ENCODE assay signal across 31 mouse cellular contexts in genomic region chr5:107421676-107422075, GRCm38 (mm10). TPM values are rescaled to one million over a fixed set of nuclear protein-coding genes. Genes with fewer than 3 reads are reported as not detected.
DNase-seq lines count a peak whose midpoint lies in the region; ATAC-seq and TF ChIP-seq lines count a peak whose summit lies in the region.
"Had no signal": no experiment of that assay in that cellular context is flagged by ENCODE, and none has a peak within 500 bp of the region (broad histone marks: within the 10 kb centered on the region; RNA-seq: fewer than 3 reads in every experiment).

No protein-coding gene starts in this region.

- WGBS in forebrain, embryonic 13.5 days = 54% methylated on average over 1 of the region's 1 CpGs
- WGBS in forebrain, embryonic 11.5 days = 78% methylated on average over 1 of the region's 1 CpGs
- 2% methylated on average over 1 of the region's 1 CpGs for WGBS in lung, embryonic 14.5 days
- WGBS in lung, postnatal 0 days = 5% methylated on average over 1 of the region's 1 CpGs

- H3K9ac ChIP-seq in forebrain, embryonic 13.5 days = no peak overlapping the region
- no peak overlapping the region for H3K9ac ChIP-seq in forebrain, embryonic 11.5 days (ENCODE audit: low read length)
- no peak overlapping the region for H3K9ac ChIP-seq in lung, embryonic 14.5 days
- no peak overlapping the region for H3K9ac ChIP-seq in lung, postnatal 0 days (replicated peaks; ENCODE audit: low read depth)
- H3K9ac ChIP-seq: embryonic facial prominence, embryonic 15.5 days; heart, embryonic 13.5 days; hindbrain, embryonic 14.5 days had no signal

- no peaks in the 10 kb centered on the region for H3K27me3 ChIP-seq in forebrain, embryonic 13.5 days
- no peaks in the 10 kb centered on the region for H3K27me3 ChIP-seq in forebrain, embryonic 11.5 days (ENCODE audit: control insufficient read depth, insufficient read depth, low read length)
- no peaks in the 10 kb centered on the region for H3K27me3 ChIP-seq in lung, embryonic 14.5 days (ENCODE audit: insufficient read depth, low read length)
- no peaks in the 10 kb centered on the region for H3K27me3 ChIP-seq in lung, postnatal 0 days (replicated peaks; ENCODE audit: insufficient read depth, low read length)
- H3K27me3 ChIP-seq: embryonic facial prominence, embryonic 15.5 days; heart, embryonic 13.5 days had no signal

- 0 out of 2 replicates have a peak overlapping the region, but pooled peaks have one; percentile 12 for H3K27ac ChIP-seq in forebrain, embryonic 13.5 days
- no peak overlapping the region for H3K27ac ChIP-seq in forebrain, embryonic 11.5 days (ENCODE audit: low read depth, low read length)
- H3K27ac ChIP-seq in lung, embryonic 14.5 days (ENCODE audit: low read depth) = no peak overlapping the region
- no peak overlapping the region for H3K27ac ChIP-seq in lung, postnatal 0 days (ENCODE audit: low read length)
- H3K27ac ChIP-seq: embryonic facial prominence, embryonic 15.5 days; heart, adult 2 months; heart, embryonic 10.5 days; heart, embryonic 13.5 days; hindbrain, embryonic 14.5 days; hindbrain, postnatal 0 days had no signal

- H3K36me3 ChIP-seq in forebrain, embryonic 13.5 days (ENCODE audit: poor library complexity, severe bottlenecking) = no peaks in the 10 kb centered on the region
- no peaks in the 10 kb centered on the region for H3K36me3 ChIP-seq in forebrain, embryonic 11.5 days (ENCODE audit: control insufficient read depth, insufficient read depth, low read length)
- H3K36me3 ChIP-seq in lung, embryonic 14.5 days (ENCODE audit: insufficient read depth) = no peaks in the 10 kb centered on the region
- H3K36me3 ChIP-seq in lung, postnatal 0 days (ENCODE audit: insufficient read depth, low read length) = no peaks in the 10 kb centered on the region
- H3K36me3 ChIP-seq: embryonic facial prominence, embryonic 15.5 days; heart, embryonic 10.5 days; heart, embryonic 13.5 days had no signal

- H3K4me3 ChIP-seq in forebrain, embryonic 13.5 days = no peak overlapping the region
- no peak overlapping the region for H3K4me3 ChIP-seq in forebrain, embryonic 11.5 days (ENCODE audit: low read depth, low read length)
- no peak overlapping the region for H3K4me3 ChIP-seq in lung, embryonic 14.5 days (ENCODE audit: low read depth, low read length)
- no peak overlapping the region for H3K4me3 ChIP-seq in lung, postnatal 0 days (ENCODE audit: low read depth, low read length)
- H3K4me3 ChIP-seq: embryonic facial prominence, embryonic 15.5 days; heart, adult 2 months; heart, embryonic 10.5 days; heart, embryonic 13.5 days had no signal

- H3K4me1 ChIP-seq in forebrain, embryonic 13.5 days = no peaks in the 10 kb centered on the region
- H3K4me1 ChIP-seq in forebrain, embryonic 11.5 days (replicated peaks; ENCODE audit: control insufficient read depth, insufficient read depth, low read length) = no peaks in the 10 kb centered on the region
- H3K4me1 ChIP-seq in lung, embryonic 14.5 days (ENCODE audit: insufficient read depth) = no peaks in the 10 kb centered on the region
- H3K4me1 ChIP-seq in lung, postnatal 0 days (ENCODE audit: insufficient read depth, low read depth, low read length) = no peaks in the 10 kb centered on the region
- H3K4me1 ChIP-seq: embryonic facial prominence, embryonic 15.5 days; heart, embryonic 10.5 days; heart, embryonic 13.5 days had no signal

- no peak for TF ChIP-seq EP300 in lung, postnatal 0 days (IDR thresholded peaks at IDR 0.05)

- H3K9me3 ChIP-seq in forebrain, embryonic 13.5 days (replicated peaks) = no peaks in the 10 kb centered on the region
- no peaks in the 10 kb centered on the region for H3K9me3 ChIP-seq in forebrain, embryonic 11.5 days (ENCODE audit: control insufficient read depth, low read length)
- no peaks in the 10 kb centered on the region for H3K9me3 ChIP-seq in lung, embryonic 14.5 days (ENCODE audit: low read depth, low read length)
- H3K9me3 ChIP-seq in lung, postnatal 0 days (ENCODE audit: low read length) = no peaks in the 10 kb centered on the region
- H3K9me3 ChIP-seq: embryonic facial prominence, embryonic 15.5 days; heart, embryonic 10.5 days; heart, embryonic 13.5 days had no signal

- TF ChIP-seq CTCF in lung, embryonic 14.5 days (IDR thresholded peaks at IDR 0.05; ENCODE audit: low read depth) = no peak
- TF ChIP-seq CTCF in lung, postnatal 0 days (IDR thresholded peaks at IDR 0.05) = no peak

- DNase-seq in forebrain, embryonic 11.5 days (ENCODE audit: low spot score) = no peak
- peak; percentile 82 for DNase-seq in lung, embryonic 14.5 days
- no peak for DNase-seq in lung, postnatal 0 days (ENCODE audit: low spot score)
- peak; percentile 50 for DNase-seq in NIH3T3 (ENCODE audit: low read depth)
- no peak for DNase-seq in spleen, postnatal 14 days (ENCODE audit: low spot score in 2 of 2)
- no peak for DNase-seq in layer of hippocampus, adult 9-10 months (ENCODE audit: low spot score)
- DNase-seq: adrenal gland, adult 2 months; adrenal gland, postnatal 14 days; cerebellum, adult 11-12 months; cerebellum, adult 8-10 months; cerebellum, postnatal 10 days; cerebellum, postnatal 36 days; embryo, embryonic 11 days; gastrocnemius, postnatal 25 days; heart, adult 2 months; heart, postnatal 14 days; heart, postnatal 4 days had no signal

- H3K4me2 ChIP-seq in forebrain, embryonic 13.5 days = no peak overlapping the region
- H3K4me2 ChIP-seq in forebrain, embryonic 11.5 days (ENCODE audit: low read depth, low read length, severe bottlenecking) = no peak overlapping the region
- no peak overlapping the region for H3K4me2 ChIP-seq in lung, embryonic 14.5 days
- no peak overlapping the region for H3K4me2 ChIP-seq in lung, postnatal 0 days (replicated peaks; ENCODE audit: low read depth, low read length)
- H3K4me2 ChIP-seq: embryonic facial prominence, embryonic 15.5 days; heart, embryonic 13.5 days; hindbrain, embryonic 14.5 days had no signal

- ATAC-seq in forebrain, embryonic 13.5 days = no peak
- no peak for ATAC-seq in forebrain, embryonic 11.5 days (replicated peaks; ENCODE audit: low FRiP score)
- no peak for ATAC-seq in lung, embryonic 14.5 days (ENCODE audit: insufficient read depth)
- ATAC-seq in lung, postnatal 0 days = no peak
- ATAC-seq: CD4-positive, CD25-positive, alpha-beta regulatory T cell, adult 4 months; forebrain, embryonic 14.5 days; hindbrain, postnatal 0 days; inflammation-experienced regulatory T-cells, adult 6 months; intestine, embryonic 16.5 days had no signal

RNA-seq across cellular contexts. Expression of gene Lpcat2b, which starts 9.7 kb away (rescaled TPM):
- polyA plus RNA-seq in forebrain, embryonic 13.5 days (2015; fragmentation: Nextera tagmentation; extraction: Ambion mirVana) = not detected in 2 replicates
- not detected in 2 replicates for polyA plus RNA-seq in forebrain, embryonic 11.5 days (2014; fragmentation: Nextera tagmentation; extraction: Ambion mirVana)
- not detected in 2 replicates for polyA plus RNA-seq in lung, embryonic 14.5 days (2014; fragmentation: Nextera tagmentation; extraction: Ambion mirVana)
- not detected in 2 replicates for polyA plus RNA-seq in lung, postnatal 0 days (2015; fragmentation: Nextera tagmentation; extraction: Ambion mirVana)
- polyA plus RNA-seq: adrenal gland, adult 2 months; C2C12; CD4-positive, CD25-positive, alpha-beta regulatory T cell, adult 4 months; embryonic facial prominence, embryonic 11.5 days; embryonic facial prominence, embryonic 15.5 days; forebrain, embryonic 14.5 days; heart, embryonic 10.5 days; heart, embryonic 13.5 days; heart, embryonic 16.5 days; hindbrain, embryonic 11.5 days; hindbrain, embryonic 14.5 days; hindbrain, postnatal 0 days; inflammation-experienced regulatory T-cells, adult 6 months; intestine, embryonic 16.5 days had no signal

RNA-seq across cellular contexts. Expression of gene Btbd8, which starts 16.1 kb away (rescaled TPM):
- 14.5 and 14.6 TPM in 2 replicates for polyA plus RNA-seq in forebrain, embryonic 13.5 days (2015; fragmentation: Nextera tagmentation; extraction: Ambion mirVana)
- polyA plus RNA-seq in forebrain, embryonic 11.5 days (2014; fragmentation: Nextera tagmentation; extraction: Ambion mirVana) = 9.4 and 10.0 TPM in 2 replicates
- 4.3 and 5.9 TPM in 2 replicates for polyA plus RNA-seq in lung, embryonic 14.5 days (2014; fragmentation: Nextera tagmentation; extraction: Ambion mirVana)
- 2.1 and 2.4 TPM in 2 replicates for polyA plus RNA-seq in lung, postnatal 0 days (2015; fragmentation: Nextera tagmentation; extraction: Ambion mirVana)

RNA-seq across cellular contexts. Expression of gene Ephx4, which starts 19.1 kb away (rescaled TPM):
- 1.3 and 2.3 TPM in 2 replicates for polyA plus RNA-seq in forebrain, embryonic 13.5 days (2015; fragmentation: Nextera tagmentation; extraction: Ambion mirVana)
- 0.95 and 1.1 TPM in 2 replicates for polyA plus RNA-seq in forebrain, embryonic 11.5 days (2014; fragmentation: Nextera tagmentation; extraction: Ambion mirVana)
- polyA plus RNA-seq in lung, embryonic 14.5 days (2014; fragmentation: Nextera tagmentation; extraction: Ambion mirVana) = 1.6 and 2.2 TPM in 2 replicates
- polyA plus RNA-seq in lung, postnatal 0 days (2015; fragmentation: Nextera tagmentation; extraction: Ambion mirVana) = 1.2 and 1.6 TPM in 2 replicates
- polyA plus RNA-seq: C2C12 had no signal

Comparison
In these comparisons a context has a peak if more than half of its experiments do, and no peak if none do; other contexts are left out.
1. DNase-seq: peak in lung, embryonic 14.5 days (single experiment) and NIH3T3 (single experiment); none in forebrain, embryonic 11.5 days (single experiment), lung, postnatal 0 days (single experiment), spleen, postnatal 14 days (0 of 2) and layer of hippocampus, adult 9-10 months (single experiment).